Mouse (Mus musculus): ENCODE data around the gene Csnk1g1. TPM values are rescaled to one million over a fixed set of nuclear protein-coding genes. Genes with fewer than 3 reads are reported as not detected.

Gene Csnk1g1
- polyA plus RNA-seq, 1 experiment, result 14.4 TPM

- Histone ChIP-seq H3K27ac (ENCODE audit: control insufficient read depth, insufficient read depth, low read depth, low read length, poor library complexity) (no peak overlapping the region), H3K4me3 (replicated peaks; ENCODE audit: control insufficient read depth, low read depth, low read length) (no peak overlapping the region), H3K4me1 (ENCODE audit: control insufficient read depth, insufficient read depth, low read length) (no peaks in the 10 kb centered on the region)
- no peak for TF ChIP-seq CTCF (IDR thresholded peaks at IDR 0.05; ENCODE audit: control insufficient read depth, insufficient read depth, low read length)
- no peak for TF ChIP-seq POLR2A (IDR thresholded peaks at IDR 0.05; ENCODE audit: borderline replicate concordance, control insufficient read depth, low read depth, low read length)
- 47% methylated on average over 14 of the region's 14 CpGs for WGBS
Observed at GRCm38 (mm10) chr9:66078493-66078892, 169.8 kb downstream of the Csnk1g1 start.

- WGBS, result 87% methylated on average over 3 of the region's 3 CpGs
- TF ChIP-seq CTCF (IDR thresholded peaks at IDR 0.05; ENCODE audit: control insufficient read depth, insufficient read depth, low read length), result no peak
- TF ChIP-seq POLR2A (IDR thresholded peaks at IDR 0.05; ENCODE audit: borderline replicate concordance, control insufficient read depth, low read depth, low read length), result no peak
- H3K4me3 ChIP-seq (replicated peaks; ENCODE audit: control insufficient read depth, low read depth, low read length), result no peak overlapping the region
- H3K4me1 ChIP-seq (ENCODE audit: control insufficient read depth, insufficient read depth, low read length), result no peaks in the 10 kb centered on the region
- no peak overlapping the region for H3K27ac ChIP-seq (ENCODE audit: control insufficient read depth, insufficient read depth, low read depth, low read length, poor library complexity)
Observed at GRCm38 (mm10) chr9:66080804-66081459, 172.2 kb downstream of the Csnk1g1 start.

GRCm38 (mm10) chr9:66081999-66082398 lies 173.3 kb downstream of the Csnk1g1 start:
- 59% methylated on average over 4 of the region's 4 CpGs for WGBS

GRCm38 (mm10) chr9:66084171-66084570 lies 175.4 kb downstream of the Csnk1g1 start:
- TF ChIP-seq CTCF (IDR thresholded peaks at IDR 0.05; ENCODE audit: control insufficient read depth, insufficient read depth, low read length) (no peak), POLR2A (IDR thresholded peaks at IDR 0.05; ENCODE audit: borderline replicate concordance, control insufficient read depth, low read depth, low read length) (no peak)
- Histone ChIP-seq H3K27ac (ENCODE audit: control insufficient read depth, insufficient read depth, low read depth, low read length, poor library complexity) (no peak overlapping the region), H3K4me1 (ENCODE audit: control insufficient read depth, insufficient read depth, low read length) (no peaks in the 10 kb centered on the region), H3K4me3 (replicated peaks; ENCODE audit: control insufficient read depth, low read depth, low read length) (no peak overlapping the region)
- WGBS, result 84% methylated on average over 3 of the region's 3 CpGs

More at GRCm38 (mm10) chr9:66081999-66082398, 173.3 kb downstream of the Csnk1g1 start:
- H3K27ac ChIP-seq (ENCODE audit: control insufficient read depth, insufficient read depth, low read depth, low read length, poor library complexity), result no peak overlapping the region
- no peaks in the 10 kb centered on the region for H3K4me1 ChIP-seq (ENCODE audit: control insufficient read depth, insufficient read depth, low read length)
- no peak for TF ChIP-seq CTCF (IDR thresholded peaks at IDR 0.05; ENCODE audit: control insufficient read depth, insufficient read depth, low read length)
- TF ChIP-seq POLR2A (IDR thresholded peaks at IDR 0.05; ENCODE audit: borderline replicate concordance, control insufficient read depth, low read depth, low read length), result no peak
- H3K4me3 ChIP-seq (replicated peaks; ENCODE audit: control insufficient read depth, low read depth, low read length), result no peak overlapping the region

- H3K4me3 ChIP-seq (replicated peaks; ENCODE audit: control insufficient read depth, low read depth, low read length), result no peak overlapping the region
- H3K27ac ChIP-seq (ENCODE audit: control insufficient read depth, insufficient read depth, low read depth, low read length, poor library complexity), result no peak overlapping the region
- WGBS, result 89% methylated on average over 7 of the region's 7 CpGs
- H3K4me1 ChIP-seq (ENCODE audit: control insufficient read depth, insufficient read depth, low read length), result no peaks in the 10 kb centered on the region
- no peak for TF ChIP-seq CTCF (IDR thresholded peaks at IDR 0.05; ENCODE audit: control insufficient read depth, insufficient read depth, low read length)
- TF ChIP-seq POLR2A (IDR thresholded peaks at IDR 0.05; ENCODE audit: borderline replicate concordance, control insufficient read depth, low read depth, low read length), result no peak
Observed at GRCm38 (mm10) chr9:66087062-66087461, 178.3 kb downstream of the Csnk1g1 start.

GRCm38 (mm10) chr9:66088411-66088810 lies 179.7 kb downstream of the Csnk1g1 start:
- WGBS, result 73% methylated on average over 4 of the region's 4 CpGs
- Histone ChIP-seq H3K27ac (ENCODE audit: control insufficient read depth, insufficient read depth, low read depth, low read length, poor library complexity) (no peak overlapping the region), H3K4me1 (ENCODE audit: control insufficient read depth, insufficient read depth, low read length) (no peaks in the 10 kb centered on the region), H3K4me3 (replicated peaks; ENCODE audit: control insufficient read depth, low read depth, low read length) (no peak overlapping the region)
- no peak for TF ChIP-seq POLR2A (IDR thresholded peaks at IDR 0.05; ENCODE audit: borderline replicate concordance, control insufficient read depth, low read depth, low read length)
- peak; percentile 75 for TF ChIP-seq CTCF (IDR thresholded peaks at IDR 0.05; ENCODE audit: control insufficient read depth, insufficient read depth, low read length)

- Histone ChIP-seq H3K4me1 (ENCODE audit: control insufficient read depth, insufficient read depth, low read length) (no peaks in the 10 kb centered on the region), H3K27ac (ENCODE audit: control insufficient read depth, insufficient read depth, low read depth, low read length, poor library complexity) (no peak overlapping the region), H3K4me3 (replicated peaks; ENCODE audit: control insufficient read depth, low read depth, low read length) (no peak overlapping the region)
- TF ChIP-seq CTCF (IDR thresholded peaks at IDR 0.05; ENCODE audit: control insufficient read depth, insufficient read depth, low read length), result no peak
- TF ChIP-seq POLR2A (IDR thresholded peaks at IDR 0.05; ENCODE audit: borderline replicate concordance, control insufficient read depth, low read depth, low read length), result no peak
- WGBS, result 91% methylated on average over 13 of the region's 13 CpGs
Observed at GRCm38 (mm10) chr9:66090593-66091244, 182.0 kb downstream of the Csnk1g1 start.

GRCm38 (mm10) chr9:66091327-66092231 lies 182.9 kb downstream of the Csnk1g1 start:
- TF ChIP-seq POLR2A (IDR thresholded peaks at IDR 0.05; ENCODE audit: borderline replicate concordance, control insufficient read depth, low read depth, low read length), result no peak
- no peak for TF ChIP-seq CTCF (IDR thresholded peaks at IDR 0.05; ENCODE audit: control insufficient read depth, insufficient read depth, low read length)
- Histone ChIP-seq H3K4me1 (ENCODE audit: control insufficient read depth, insufficient read depth, low read length) (no peaks in the 10 kb centered on the region), H3K27ac (ENCODE audit: control insufficient read depth, insufficient read depth, low read depth, low read length, poor library complexity) (no peak overlapping the region), H3K4me3 (replicated peaks; ENCODE audit: control insufficient read depth, low read depth, low read length) (no peak overlapping the region)
- WGBS, result 92% methylated on average over 6 of the region's 6 CpGs
